Mouse (Mus musculus) forebrain, embryonic 14.5 days (tissue): Measurements from ENCODE around the gene Gbx2. TPM values are rescaled to one million over a fixed set of nuclear protein-coding genes. Genes with fewer than 3 reads are reported as not detected.

Experiments used
- ATAC-seq: fragments of 200-750 bp; cut with Nextera tagmentation; 2 replicates; pipeline ENCODE4 v1.8.0; 2017; ENCODE audit warnings: mild to moderate bottlenecking, moderate library complexity
- DNase-seq: peaks from one replicate; pipeline ENCODE4 v3.0.0-alpha.2; 2015; ENCODE audit warnings: low spot score
- H3K27ac ChIP-seq: fragments of 300-500 bp; sonication (generic); 2 replicates; pipeline ENCODE4 v1.5.1; 2014; ENCODE audit warnings: low read depth, mild to moderate bottlenecking, control low read depth, low read length, moderate library complexity
- H3K27me3 ChIP-seq: fragments of 300-500 bp; sonication (generic); replicated peaks from 2 replicates; pipeline ENCODE4 v1.6.1; 2014; ENCODE audit warnings: low read length, control low read depth, mixed read lengths; ENCODE audit not compliant: control insufficient read depth, insufficient read depth
- H3K36me3 ChIP-seq: fragments of 300-500 bp; sonication (generic); 2 replicates; pipeline ENCODE4 v1.6.1; 2014; ENCODE audit warnings: low read length, control low read depth; ENCODE audit not compliant: control insufficient read depth, insufficient read depth
- H3K4me1 ChIP-seq: fragments of 300-500 bp; sonication (generic); 2 replicates; pipeline ENCODE4 v1.6.1; 2014; ENCODE audit warnings: antibody characterized with exemption, low read length, control low read depth; ENCODE audit not compliant: control insufficient read depth, insufficient read depth
- H3K4me2 ChIP-seq: fragments of 300-500 bp; sonication (generic); 2 replicates; pipeline ENCODE4 v1.6.1; 2014; ENCODE audit warnings: mild to moderate bottlenecking, control low read depth, low read length
- H3K4me3 ChIP-seq: fragments of 300-500 bp; sonication (generic); 2 replicates; pipeline ENCODE4 v1.5.1; 2014; ENCODE audit warnings: low read depth, low read length, control low read depth
- H3K9ac ChIP-seq: fragments of 300-500 bp; sonication (generic); 2 replicates; pipeline ENCODE4 v1.6.1; 2014; ENCODE audit warnings: mild to moderate bottlenecking, low read length, control low read depth, moderate library complexity
- H3K9me3 ChIP-seq: fragments of 300-500 bp; sonication (generic); replicated peaks from 2 replicates; pipeline ENCODE4 v1.6.1; 2016; ENCODE audit warnings: low read length, control low read depth, mixed read lengths; ENCODE audit not compliant: control insufficient read depth
- WGBS: fragments of 180-500 bp; shearing (Covaris S2); extraction: QIAGEN DNeasy Blood & Tissue Kit; methylation state at CpG from one replicate; pipeline ENCODE4 v1.1.7; 2014; 5-methylcytosine and 5-hydroxymethylcytosine counted together
- polyA plus RNA-seq: library from polyadenylated mRNA; unstranded; fragments of >200 nt; fragmentation: Nextera tagmentation; extraction: Ambion mirVana; gene quantifications from 2 replicates; pipeline ENCODE4 v1.2.1, GENCODE M21; 2014

Gene Gbx2
- polyA plus RNA-seq, 1 experiment from 2014 or later: 20.7 TPM

DNA sequence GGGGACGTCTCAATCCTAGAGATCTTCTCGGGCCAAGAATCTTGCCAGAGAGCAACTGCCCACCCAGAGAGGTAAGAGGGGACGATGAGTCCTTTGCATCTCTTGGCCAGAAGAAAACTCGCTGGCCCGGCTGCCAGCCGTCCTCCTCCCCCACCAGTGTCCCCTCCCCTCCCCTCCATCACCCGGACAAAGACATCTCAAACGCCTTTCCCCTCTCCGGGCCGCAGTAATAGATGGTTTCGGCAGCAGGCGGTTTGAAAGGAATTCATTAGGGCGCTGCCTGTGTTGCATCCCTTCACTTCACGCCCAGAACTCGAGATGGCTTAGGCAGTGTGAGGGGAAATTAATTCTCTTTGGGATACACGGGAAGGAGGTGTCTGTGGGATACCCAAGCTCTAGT lies 1.6 kb upstream of the Gbx2 start:
- peaks cover 98% of the 10 kb centered on the region for H3K27me3 ChIP-seq
- H3K27ac ChIP-seq: no peak overlapping the region; the same call in 1 of the 2 replicates
- H3K9me3 ChIP-seq: no peaks in the 10 kb centered on the region
- ATAC-seq (no peak), DNase-seq (peak; percentile 38)
- no peaks in the 10 kb centered on the region for H3K36me3 ChIP-seq
- no peak overlapping the region for H3K4me3 ChIP-seq
- no peak overlapping the region; the same call in 1 of the 2 replicates for H3K4me2 ChIP-seq
- H3K9ac ChIP-seq: no peak overlapping the region
- WGBS: 2% methylated on average over 16 of the region's 16 CpGs
- peaks cover 9% of the 10 kb centered on the region for H3K4me1 ChIP-seq

- peak; percentile 33 for DNase-seq
- no peak overlapping the region for H3K9ac ChIP-seq
- WGBS: under 1% methylated on average over 19 of the region's 19 CpGs
- peaks cover 98% of the 10 kb centered on the region for H3K27me3 ChIP-seq
- H3K4me1 ChIP-seq: peaks cover 9% of the 10 kb centered on the region
- H3K9me3 ChIP-seq: no peaks in the 10 kb centered on the region
- no peak for ATAC-seq
- no peaks in the 10 kb centered on the region for H3K36me3 ChIP-seq
- H3K4me3 ChIP-seq: peak overlapping the region; percentile 35; the same call in 1 of the 2 replicates
- peak overlapping the region; percentile 50; the same call in 1 of the 2 replicates for H3K4me2 ChIP-seq
- no peak overlapping the region; the same call in 1 of the 2 replicates for H3K27ac ChIP-seq
These were observed 1.0 kb upstream of the Gbx2 start for GRCm38 (mm10) chr1:89932021-89932423.

GRCm38 (mm10) chr1:89930551-89930950 lies 428 bp downstream of the Gbx2 start:
- no peak; the same call in 1 of the 2 replicates for ATAC-seq
- WGBS: under 1% methylated on average over 30 of the region's 45 CpGs
- DNase-seq: peak; percentile 32
- H3K9me3 ChIP-seq: no peaks in the 10 kb centered on the region
- peak overlapping the region; percentile 35 for H3K4me3 ChIP-seq
- peak overlapping the region; percentile 44 for H3K9ac ChIP-seq
- peaks cover 97% of the 10 kb centered on the region for H3K27me3 ChIP-seq
- H3K4me1 ChIP-seq: peaks cover 9% of the 10 kb centered on the region
- H3K4me2 ChIP-seq: peak overlapping the region; percentile 50
- no peaks in the 10 kb centered on the region for H3K36me3 ChIP-seq
- H3K27ac ChIP-seq: peak overlapping the region; percentile 40; the same call in 1 of the 2 replicates

DNA sequence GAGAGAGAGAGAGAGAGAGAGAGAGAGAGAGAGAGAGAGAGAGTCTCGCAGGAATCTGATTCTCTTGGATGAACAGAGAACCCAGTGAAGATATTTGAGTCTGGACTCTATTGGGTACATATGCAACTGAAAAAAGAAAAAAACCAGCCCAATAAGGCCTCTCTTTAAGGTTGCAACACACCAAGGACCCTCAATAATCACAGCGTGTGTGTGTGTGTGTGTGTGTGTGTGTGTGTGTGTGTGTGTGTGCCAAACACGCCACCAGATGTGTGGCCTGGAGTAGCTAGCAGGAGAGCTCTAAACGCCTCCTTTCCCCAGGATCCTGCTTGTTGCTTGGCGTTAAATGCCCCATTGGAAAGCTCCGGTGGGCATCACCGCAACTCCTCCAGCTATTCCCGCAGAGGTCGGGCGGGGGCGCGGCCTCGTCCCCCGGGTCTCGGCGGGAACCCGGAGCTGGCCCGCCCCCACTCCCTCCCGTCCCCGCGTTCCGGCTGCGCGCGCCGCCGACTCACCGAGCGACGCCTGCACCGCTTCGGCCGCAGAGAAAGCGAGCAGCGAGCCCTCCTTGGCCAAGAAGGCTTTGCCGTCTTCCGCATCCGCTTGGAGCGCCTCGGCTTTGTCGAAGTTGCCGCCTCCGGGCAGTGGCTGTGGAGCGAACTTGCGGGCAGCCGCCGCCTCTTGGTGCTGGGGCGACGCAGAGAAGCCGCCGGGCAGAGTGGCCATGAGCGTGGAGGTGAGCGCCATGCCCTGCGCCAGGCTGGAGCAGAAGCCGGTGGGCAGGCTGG lies 1.1 kb downstream of the Gbx2 start:
- DNase-seq (peak; percentile 19), ATAC-seq (no peak)
- peak overlapping the region; percentile 50 for H3K4me2 ChIP-seq
- no peaks in the 10 kb centered on the region for H3K9me3 ChIP-seq
- 0% methylated on average over 54 of the region's 55 CpGs for WGBS
- peak overlapping the region; percentile 44 for H3K9ac ChIP-seq
- H3K4me1 ChIP-seq: peaks cover 11% of the 10 kb centered on the region
- H3K4me3 ChIP-seq: peak overlapping the region; percentile 35
- H3K27me3 ChIP-seq: peaks cover 97% of the 10 kb centered on the region
- peak overlapping the region; percentile 40; the same call in 1 of the 2 replicates for H3K27ac ChIP-seq
- no peaks in the 10 kb centered on the region for H3K36me3 ChIP-seq

GRCm38 (mm10) chr1:89929181-89929580 lies 1.8 kb downstream of the Gbx2 start:
- no peak overlapping the region for H3K27ac ChIP-seq
- ATAC-seq: no peak
- 2% methylated on average over 6 of the region's 6 CpGs for WGBS
- H3K9me3 ChIP-seq: no peaks in the 10 kb centered on the region
- H3K27me3 ChIP-seq: peaks cover 97% of the 10 kb centered on the region
- H3K4me3 ChIP-seq: peak overlapping the region; percentile 35
- no peaks in the 10 kb centered on the region for H3K36me3 ChIP-seq
- H3K4me1 ChIP-seq: peaks cover 13% of the 10 kb centered on the region
- DNase-seq: no peak
- 0 out of 2 replicates have a peak overlapping the region, but pooled peaks have one; percentile 20 for H3K4me2 ChIP-seq
- H3K9ac ChIP-seq: 0 out of 2 replicates have a peak overlapping the region, but pooled peaks have one; percentile 1

DNA sequence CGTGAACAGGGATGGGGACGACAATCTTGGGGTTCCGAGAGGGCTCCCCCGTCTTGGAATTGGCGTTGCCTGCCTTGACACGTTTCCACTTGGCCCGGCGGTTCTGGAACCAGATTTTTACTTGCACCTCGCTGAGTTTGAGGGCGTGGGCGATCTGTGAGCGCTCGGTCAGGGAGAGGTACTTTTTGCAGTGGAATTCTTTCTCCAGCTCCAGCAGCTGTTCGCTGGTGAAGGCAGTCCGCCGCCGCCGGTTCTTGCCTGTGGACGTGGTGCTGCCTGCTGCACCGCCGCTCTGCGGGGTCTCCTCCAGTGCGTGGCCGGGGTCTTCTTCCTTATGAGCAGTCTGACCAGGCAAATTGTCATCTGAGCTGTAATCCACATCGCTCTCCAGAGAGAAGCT lies 2.3 kb downstream of the Gbx2 start:
- Histone ChIP-seq H3K9ac (peak overlapping the region; percentile 38; the same call in 1 of the 2 replicates), H3K27ac (no peak overlapping the region), H3K4me3 (peak overlapping the region; percentile 35), H3K27me3 (peaks cover 97% of the 10 kb centered on the region), H3K9me3 (no peaks in the 10 kb centered on the region), H3K36me3 (no peaks in the 10 kb centered on the region), H3K4me2 (peak overlapping the region; percentile 20; the same call in 1 of the 2 replicates), H3K4me1 (peaks cover 13% of the 10 kb centered on the region)
- DNase-seq: no peak
- ATAC-seq: no peak
- 2% methylated on average over 25 of the region's 25 CpGs for WGBS

DNA sequence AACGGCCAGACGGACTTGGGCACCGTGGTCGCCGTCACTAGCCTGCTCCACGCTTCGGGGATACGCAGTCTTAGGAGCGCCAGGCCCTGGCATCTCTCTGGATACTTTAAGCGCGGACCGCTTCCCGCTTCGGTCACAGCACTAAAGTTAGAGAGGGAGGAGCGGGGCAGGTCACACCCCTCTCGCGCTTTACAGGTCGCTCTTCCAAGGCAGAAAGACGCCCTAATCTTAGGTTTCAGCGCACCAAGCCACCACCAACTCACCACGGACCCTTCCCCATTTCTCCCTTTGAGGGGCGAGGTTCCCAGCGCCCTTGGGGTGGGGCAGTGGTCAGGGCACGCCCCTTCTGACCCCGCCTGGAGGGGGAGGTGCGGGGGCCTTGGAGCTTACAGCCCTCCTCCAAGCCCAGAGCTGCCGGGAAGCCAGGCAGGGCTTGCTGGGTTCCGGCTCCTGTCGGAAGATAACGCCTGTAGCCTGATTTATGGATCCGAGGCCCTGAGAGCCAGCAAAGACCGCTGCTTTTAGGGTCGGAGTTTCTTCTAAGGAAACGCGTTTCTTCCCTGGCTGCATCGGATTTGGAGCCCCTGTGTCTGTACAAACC lies 3.8 kb downstream of the Gbx2 start:
- WGBS: 1% methylated on average over 36 of the region's 36 CpGs
- DNase-seq: peak; percentile 14
- peaks cover 13% of the 10 kb centered on the region for H3K4me1 ChIP-seq
- ATAC-seq: no peak
- H3K36me3 ChIP-seq: no peaks in the 10 kb centered on the region
- no peak overlapping the region for H3K27ac ChIP-seq
- H3K4me3 ChIP-seq: peak overlapping the region; percentile 5
- no peak overlapping the region; the same call in 1 of the 2 replicates for H3K9ac ChIP-seq
- H3K9me3 ChIP-seq: no peaks in the 10 kb centered on the region
- peaks cover 98% of the 10 kb centered on the region for H3K27me3 ChIP-seq
- H3K4me2 ChIP-seq: peak overlapping the region; percentile 28

DNA sequence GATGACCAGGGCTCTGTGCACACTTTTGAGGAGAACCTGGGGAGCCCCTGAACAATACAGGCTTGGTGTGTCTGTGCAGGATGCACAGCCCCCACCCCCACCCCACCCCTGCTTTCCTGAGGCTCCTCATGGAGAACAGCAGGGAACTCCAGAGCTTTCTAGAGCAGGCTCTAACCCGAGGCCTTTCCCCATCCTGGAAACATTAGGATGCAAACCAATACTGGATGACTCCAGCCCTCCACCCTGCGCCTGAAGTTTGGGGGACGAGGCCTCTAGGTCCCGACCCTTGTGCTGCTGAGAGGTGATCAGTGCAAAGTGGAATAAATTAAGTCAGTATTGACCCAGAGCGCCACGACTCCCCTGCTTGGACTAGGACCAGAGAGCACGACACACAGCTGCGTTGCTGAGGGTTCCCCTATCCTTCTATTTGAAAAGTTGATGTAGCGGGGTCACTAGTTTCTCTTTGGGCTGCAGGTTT lies 4.4 kb downstream of the Gbx2 start:
- Histone ChIP-seq H3K36me3 (no peaks in the 10 kb centered on the region), H3K4me2 (peak overlapping the region; percentile 28), H3K9ac (no peak overlapping the region), H3K4me3 (peak overlapping the region; percentile 5), H3K4me1 (peaks cover 13% of the 10 kb centered on the region), H3K9me3 (no peaks in the 10 kb centered on the region), H3K27me3 (peaks cover 98% of the 10 kb centered on the region), H3K27ac (no peak overlapping the region)
- WGBS: 2% methylated on average over 9 of the region's 9 CpGs
- ATAC-seq: no peak
- peak; percentile 10 for DNase-seq
